26 mouse cellular contexts compared by ENCODE assay signal in genomic region chr6:140333397-140333796, GRCm38 (mm10).
DNase-seq lines count a peak whose midpoint lies in the region; ATAC-seq and TF ChIP-seq lines count a peak whose summit lies in the region.
"Had no signal": no experiment of that assay in that cellular context is flagged by ENCODE, and none has a peak within 500 bp of the region (broad histone marks: within the 10 kb centered on the region; RNA-seq: fewer than 3 reads in every experiment).

No protein-coding gene starts in this region.

- H3K9me3 ChIP-seq in forebrain, embryonic 10.5 days = no peaks in the 10 kb centered on the region
- no peaks in the 10 kb centered on the region for H3K9me3 ChIP-seq in forebrain, embryonic 14.5 days (replicated peaks; ENCODE audit: control insufficient read depth, low read length)
- H3K9me3 ChIP-seq: heart, embryonic 13.5 days; hindbrain, embryonic 13.5 days; liver, embryonic 13.5 days; midbrain, embryonic 12.5 days; neural tube, embryonic 13.5 days; stomach, embryonic 15.5 days had no signal

- no peaks in the 10 kb centered on the region for H3K36me3 ChIP-seq in forebrain, embryonic 10.5 days (replicated peaks)
- no peaks in the 10 kb centered on the region for H3K36me3 ChIP-seq in forebrain, embryonic 14.5 days (ENCODE audit: control insufficient read depth, insufficient read depth, low read length)
- no peaks in the 10 kb centered on the region for H3K36me3 ChIP-seq in kidney, adult 2 months (ENCODE audit: control insufficient read depth, insufficient read depth, low read length)
- H3K36me3 ChIP-seq: heart, embryonic 13.5 days; hindbrain, embryonic 13.5 days; liver, embryonic 13.5 days; midbrain, embryonic 12.5 days; neural tube, embryonic 13.5 days; stomach, embryonic 15.5 days had no signal

- 75% methylated on average over 3 of the region's 3 CpGs for WGBS in forebrain, embryonic 10.5 days
- 77% methylated on average over 3 of the region's 3 CpGs for WGBS in forebrain, embryonic 14.5 days
- 70% methylated on average over 3 of the region's 3 CpGs for WGBS in kidney, adult 2 months

- H3K9ac ChIP-seq in forebrain, embryonic 14.5 days (ENCODE audit: low read length) = no peak overlapping the region
- H3K9ac ChIP-seq: forebrain, postnatal 0 days; heart, embryonic 13.5 days; hindbrain, embryonic 13.5 days; liver, embryonic 13.5 days; midbrain, embryonic 12.5 days; neural tube, embryonic 13.5 days; stomach, embryonic 15.5 days had no signal

- no peak overlapping the region for H3K4me2 ChIP-seq in forebrain, embryonic 14.5 days (ENCODE audit: low read length)
- H3K4me2 ChIP-seq: heart, embryonic 13.5 days; hindbrain, embryonic 13.5 days; liver, embryonic 13.5 days; midbrain, embryonic 12.5 days; neural tube, embryonic 13.5 days; stomach, embryonic 15.5 days had no signal

- no peak for TF ChIP-seq CTCF in kidney, adult 2 months (conservative IDR thresholded peaks at IDR 0.05; ENCODE audit: insufficient read depth, insufficient read length, low read depth, low read length)

- no peak for DNase-seq in forebrain, embryonic 10.5 days (ENCODE audit: extremely low spot score, low spot score)
- DNase-seq in forebrain, embryonic 14.5 days (ENCODE audit: low spot score) = no peak
- peak; percentile 25 for DNase-seq in retina, postnatal 1 day
- DNase-seq in retina, embryonic 14.5 days (ENCODE audit: low spot score) = no peak
- peak; percentile 38 to 57 for DNase-seq in cerebellum, postnatal 25 days
- DNase-seq in natural killer cell, adult 2 months (ENCODE audit: low spot score in 2 of 2) = no peak
- DNase-seq in kidney, adult 2 months = no peak
- DNase-seq: adrenal gland, adult 8-10 months; B cell, adult 2 months; forebrain, postnatal 0 days; gastrocnemius, postnatal 14 days; heart, adult 2 months; kidney, postnatal 36 days; layer of hippocampus, postnatal 36 days; liver, embryonic 13.5 days; lung, adult 2 months; right cerebral cortex, adult 18-20 months; thymus, postnatal 36 days had no signal

- no peak overlapping the region for H3K4me3 ChIP-seq in forebrain, embryonic 10.5 days
- no peak overlapping the region for H3K4me3 ChIP-seq in forebrain, embryonic 14.5 days (ENCODE audit: low read depth, low read length)
- no peak overlapping the region for H3K4me3 ChIP-seq in kidney, adult 2 months (ENCODE audit: insufficient read depth, low read depth, low read length)
- H3K4me3 ChIP-seq: heart, adult 2 months; heart, embryonic 13.5 days; hindbrain, embryonic 13.5 days; liver, embryonic 13.5 days; midbrain, embryonic 12.5 days; neural tube, embryonic 13.5 days; stomach, embryonic 15.5 days had no signal

- no peak for ATAC-seq in forebrain, embryonic 14.5 days
- ATAC-seq: activated CD4-positive, CD25-positive, alpha-beta regulatory T cell, adult 4 months; forebrain, postnatal 0 days; inflammation-experienced regulatory T-cells, adult 6 months had no signal

- peak overlapping the region; percentile 26; the same call in 1 of the 2 replicates for H3K27ac ChIP-seq in forebrain, embryonic 10.5 days
- H3K27ac ChIP-seq in forebrain, embryonic 14.5 days (ENCODE audit: low read depth, low read length) = no peak overlapping the region
- H3K27ac ChIP-seq in kidney, adult 2 months (ENCODE audit: insufficient read depth, low read depth, low read length) = no peak overlapping the region
- H3K27ac ChIP-seq: heart, adult 2 months; heart, embryonic 13.5 days; hindbrain, embryonic 13.5 days; liver, embryonic 13.5 days; midbrain, embryonic 12.5 days; neural tube, embryonic 13.5 days; stomach, embryonic 15.5 days had no signal

- no peak for TF ChIP-seq POLR2A in kidney, adult 2 months (IDR thresholded peaks at IDR 0.05; ENCODE audit: low read depth, low read length)

- peaks cover 38% of the 10 kb centered on the region for H3K4me1 ChIP-seq in forebrain, embryonic 10.5 days
- peaks cover 9% of the 10 kb centered on the region for H3K4me1 ChIP-seq in forebrain, embryonic 14.5 days (ENCODE audit: control insufficient read depth, insufficient read depth, low read length)
- H3K4me1 ChIP-seq in kidney, adult 2 months (ENCODE audit: control insufficient read depth, insufficient read depth, low read length) = no peaks in the 10 kb centered on the region
- H3K4me1 ChIP-seq: liver, embryonic 13.5 days had no signal

- H3K27me3 ChIP-seq in forebrain, embryonic 10.5 days (ENCODE audit: poor library complexity, severe bottlenecking) = no peaks in the 10 kb centered on the region
- H3K27me3 ChIP-seq in forebrain, embryonic 14.5 days (replicated peaks; ENCODE audit: control insufficient read depth, insufficient read depth, low read length) = no peaks in the 10 kb centered on the region
- H3K27me3 ChIP-seq in kidney, adult 2 months (replicated peaks; ENCODE audit: control insufficient read depth, insufficient read depth, low read length) = no peaks in the 10 kb centered on the region
- H3K27me3 ChIP-seq: CH12.LX; heart, embryonic 13.5 days; hindbrain, embryonic 13.5 days; liver, embryonic 13.5 days; midbrain, embryonic 12.5 days; neural tube, embryonic 13.5 days; stomach, embryonic 15.5 days had no signal

Comparison
In these comparisons a context has a peak if more than half of its experiments do, and no peak if none do; other contexts are left out.
1. DNase-seq: peak in retina, postnatal 1 day (single experiment) and cerebellum, postnatal 25 days (2 of 2); none in forebrain, embryonic 10.5 days (single experiment), forebrain, embryonic 14.5 days (single experiment), retina, embryonic 14.5 days (single experiment), natural killer cell, adult 2 months (0 of 2) and kidney, adult 2 months (single experiment).